Mouse (Mus musculus) splenic B cell, adult 2 months (primary cell): ENCODE results near the gene P2rx3.
A peak's percentile ranks its signal among the peaks of the same experiment; 100 is the strongest.

Source experiments
- DNase-seq: peaks from one replicate; pipeline ENCODE4 v3.0.0-alpha.2; 2011; ENCODE audit warnings: low read depth, low spot score
- H3K27me3 ChIP-seq: 2 replicates; pipeline ENCODE4 v1.6.1; 2012; ENCODE audit warnings: mild to moderate bottlenecking, low read length, moderate library complexity, mixed read lengths; ENCODE audit not compliant: control insufficient read depth, poor library complexity, insufficient read depth, severe bottlenecking
- H3K36me3 ChIP-seq: 2 replicates; pipeline ENCODE4 v1.6.1; 2012; ENCODE audit warnings: mild to moderate bottlenecking, low read length, moderate library complexity, mixed read lengths; ENCODE audit not compliant: control insufficient read depth, poor library complexity, insufficient read depth, severe bottlenecking

The P2rx3 gene

GRCm38 (mm10) chr2:84980188-84980587 lies 57.1 kb downstream of the P2rx3 start, which contains the start of gene Prg2:
TSS of gene Prg2 (plus strand) at chr2:84980461.
- Histone ChIP-seq H3K36me3 (no peaks in the 10 kb centered on the region), H3K27me3 (no peaks in the 10 kb centered on the region)
- DNase-seq = no peak

- no peaks in the 10 kb centered on the region for H3K27me3 ChIP-seq
- no peak for DNase-seq
- no peaks in the 10 kb centered on the region for H3K36me3 ChIP-seq
These were observed 61.7 kb downstream of the P2rx3 start for GRCm38 (mm10) chr2:84975580-84975979.

- DNase-seq = peak; percentile 77
- Histone ChIP-seq H3K27me3 (no peaks in the 10 kb centered on the region), H3K36me3 (no peaks in the 10 kb centered on the region)
These were observed 69.8 kb downstream of the P2rx3 start for GRCm38 (mm10) chr2:84967318-84967991.

- peak; percentile 77 for DNase-seq
- H3K36me3 ChIP-seq = no peaks in the 10 kb centered on the region
These were observed 73.0 kb downstream of the P2rx3 start for GRCm38 (mm10) chr2:84964111-84964801.

GRCm38 (mm10) chr2:84962906-84963507 lies 74.3 kb downstream of the P2rx3 start:
- DNase-seq = no peak
- Histone ChIP-seq H3K36me3 (no peaks in the 10 kb centered on the region), H3K27me3 (no peaks in the 10 kb centered on the region)

More at GRCm38 (mm10) chr2:84964111-84964801, 73.0 kb downstream of the P2rx3 start:
- H3K27me3 ChIP-seq = no peaks in the 10 kb centered on the region

- DNase-seq = peak; percentile 40
- Histone ChIP-seq H3K36me3 (no peaks in the 10 kb centered on the region), H3K27me3 (no peaks in the 10 kb centered on the region)
These were observed 75.4 kb downstream of the P2rx3 start for GRCm38 (mm10) chr2:84961901-84962300.

GRCm38 (mm10) chr2:84961300-84961699 lies 76.0 kb downstream of the P2rx3 start:
- Histone ChIP-seq H3K36me3 (no peaks in the 10 kb centered on the region), H3K27me3 (no peaks in the 10 kb centered on the region)
- peak; percentile 40 for DNase-seq

- no peaks in the 10 kb centered on the region for H3K27me3 ChIP-seq
- DNase-seq = no peak
- no peaks in the 10 kb centered on the region for H3K36me3 ChIP-seq
These were observed 78.5 kb downstream of the P2rx3 start for GRCm38 (mm10) chr2:84958588-84959264.

- no peaks in the 10 kb centered on the region for H3K36me3 ChIP-seq
- DNase-seq = peak; percentile 92
These were observed 81.0 kb downstream of the P2rx3 start for GRCm38 (mm10) chr2:84956274-84956673.

GRCm38 (mm10) chr2:84955435-84955834 lies 81.8 kb downstream of the P2rx3 start:
- Histone ChIP-seq H3K27me3 (no peaks in the 10 kb centered on the region), H3K36me3 (no peaks in the 10 kb centered on the region)
- DNase-seq = no peak

More at GRCm38 (mm10) chr2:84956274-84956673, 81.0 kb downstream of the P2rx3 start:
- H3K27me3 ChIP-seq = no peaks in the 10 kb centered on the region

- Histone ChIP-seq H3K27me3 (no peaks in the 10 kb centered on the region), H3K36me3 (no peaks in the 10 kb centered on the region)
- no peak for DNase-seq
These were observed 84.6 kb downstream of the P2rx3 start for GRCm38 (mm10) chr2:84952693-84953092.

GRCm38 (mm10) chr2:84952251-84952650 lies 85.0 kb downstream of the P2rx3 start:
- no peak for DNase-seq
- Histone ChIP-seq H3K27me3 (no peaks in the 10 kb centered on the region), H3K36me3 (no peaks in the 10 kb centered on the region)

- Histone ChIP-seq H3K36me3 (no peaks in the 10 kb centered on the region), H3K27me3 (no peaks in the 10 kb centered on the region)
- no peak for DNase-seq
These were observed 86.2 kb downstream of the P2rx3 start for GRCm38 (mm10) chr2:84951027-84951426.

- Histone ChIP-seq H3K36me3 (no peaks in the 10 kb centered on the region), H3K27me3 (no peaks in the 10 kb centered on the region)
- no peak for DNase-seq
These were observed 88.5 kb downstream of the P2rx3 start for GRCm38 (mm10) chr2:84948721-84949120.
